Mouse (Mus musculus) common myeloid progenitor, adult 5-6 weeks (primary cell): ENCODE data around the gene Gm128. TPM values are rescaled to one million over a fixed set of nuclear protein-coding genes. Genes with fewer than 3 reads are reported as not detected.

Experiments
- ATAC-seq: replicated peaks from 2 replicates; pipeline ENCODE4 v1.8.0; 2016; ENCODE audit warnings: low read depth, mild to moderate bottlenecking, moderate TSS enrichment, inconsistent platforms; ENCODE audit not compliant: poor library complexity, severe bottlenecking
- total RNA-seq: library from RNA; stranded (forward); fragments of 200-1000, 187-1606 nt; gene quantifications from 2 replicates; pipeline ENCODE4 v1.2.3, GENCODE M21; 2017

The Gm128 gene
- total RNA-seq, 1 experiment from 2014 or later, result 0.64 TPM

GRCm38 (mm10) chr3:95210585-95210984, 30.8 kb downstream of the Gm128 start:
- no peak for ATAC-seq

GRCm38 (mm10) chr3:95208286-95208685, 33.1 kb downstream of the Gm128 start:
- ATAC-seq, result no peak

GRCm38 (mm10) chr3:95203880-95204279, 37.5 kb downstream of the Gm128 start:
- no peak for ATAC-seq

GRCm38 (mm10) chr3:95200562-95200961, 40.8 kb downstream of the Gm128 start:
- no peak for ATAC-seq

- no peak for ATAC-seq
Measured at GRCm38 (mm10) chr3:95200132-95200531, 41.3 kb downstream of the Gm128 start.

GRCm38 (mm10) chr3:95199101-95199500, 42.3 kb downstream of the Gm128 start:
- no peak for ATAC-seq

- ATAC-seq, result no peak
Measured at GRCm38 (mm10) chr3:95195772-95196171, 45.6 kb downstream of the Gm128 start.

- no peak for ATAC-seq
Measured at GRCm38 (mm10) chr3:95194721-95195135, 46.7 kb downstream of the Gm128 start.

Other genes with a start within 250 kb of the Gm128 start
- gene Zfp687, start 226.2 kb downstream of the Gm128 start, total RNA-seq, result 18.2 and 20.6 TPM in 2 replicates
- gene Psmd4, start 199.0 kb downstream of the Gm128 start, total RNA-seq, result 210 and 232 TPM in 2 replicates
- gene Pip5k1a, start 134.7 kb downstream of the Gm128 start, total RNA-seq, result 13.3 and 19.2 TPM in 2 replicates
- 82.0 and 161 TPM in 2 replicates for gene Vps72, start 130.6 kb downstream of the Gm128 start, total RNA-seq
- not detected in 2 replicates for gene Tmod4, start 117.1 kb downstream of the Gm128 start, total RNA-seq
- gene Scnm1, start 107.6 kb downstream of the Gm128 start, total RNA-seq, result 59.6 and 88.2 TPM in 2 replicates
- gene Lysmd1, start 107.5 kb downstream of the Gm128 start, total RNA-seq, result 2.9 and 6.9 TPM in 2 replicates
- gene Tnfaip8l2, start 99.2 kb downstream of the Gm128 start, total RNA-seq, result 21.8 and 38.5 TPM in 2 replicates
- gene Sema6c, start 81.1 kb downstream of the Gm128 start, total RNA-seq, result 0.64 and 4.6 TPM in 2 replicates
- gene Gabpb2, start 23.7 kb downstream of the Gm128 start, total RNA-seq, result 50.1 and 53.9 TPM in 2 replicates
- 55.4 and 57.6 TPM in 2 replicates for gene Cdc42se1, start 12.9 kb downstream of the Gm128 start, total RNA-seq
- gene Mllt11, start 9.4 kb downstream of the Gm128 start, total RNA-seq, result 7.9 and 9.2 TPM in 2 replicates
- not detected in 2 replicates for gene Bnipl, start 9.6 kb upstream of the Gm128 start, total RNA-seq
- gene Mindy1, start 39.7 kb upstream of the Gm128 start, total RNA-seq, result 26.2 and 31.4 TPM in 2 replicates
- 8.4 and 10.3 TPM in 2 replicates for gene Prune1, start 40.5 kb upstream of the Gm128 start, total RNA-seq
- gene Anxa9, start 65.6 kb upstream of the Gm128 start, total RNA-seq, result 5.9 and 12.1 TPM in 2 replicates
- gene Cers2, start 73.2 kb upstream of the Gm128 start, total RNA-seq, result 94.9 and 102 TPM in 2 replicates
- gene Setdb1, start 115.6 kb upstream of the Gm128 start, total RNA-seq, result 35.8 and 44.9 TPM in 2 replicates
- gene 4930558C23Rik, start 161.2 kb upstream of the Gm128 start, total RNA-seq, result not detected in 2 replicates
- gene Arnt, start 192.8 kb upstream of the Gm128 start, total RNA-seq, result 24.9 and 31.3 TPM in 2 replicates